Mouse (Mus musculus) left cerebral cortex, adult 18-20 months (tissue): Measurements from ENCODE around the gene Hist4h4. TPM values are rescaled to one million over a fixed set of nuclear protein-coding genes. Genes with fewer than 3 reads are reported as not detected.
"Not testable (repeated sequence)": the region's sequence is repeated elsewhere in the genome, so short reads cannot be mapped to it uniquely, and the experiment has no call there.

Experiments used
- DNase-seq, 2 experiments: peaks; one replicate each; pipeline ENCODE4 v3.0.0; 2021 to 2022; ENCODE audit warnings: low spot score in 2 of 2, mixed read lengths in 1 of 2
- total RNA-seq, 2 experiments: library from RNA; stranded (reverse); gene quantifications; 2 replicates each; pipeline ENCODE4 v1.2.3; 2021

Hist4h4 gene
- total RNA-seq, 2 experiments from 2014 or later = 11.3 to 13.2 TPM

- DNase-seq = no peak
Measured at GRCm38 (mm10) chr6:136816826-136817225, 12.6 kb upstream of the Hist4h4 start.

GRCm38 (mm10) chr6:136815381-136815780, 11.2 kb upstream of the Hist4h4 start:
- DNase-seq = no peak

DNA sequence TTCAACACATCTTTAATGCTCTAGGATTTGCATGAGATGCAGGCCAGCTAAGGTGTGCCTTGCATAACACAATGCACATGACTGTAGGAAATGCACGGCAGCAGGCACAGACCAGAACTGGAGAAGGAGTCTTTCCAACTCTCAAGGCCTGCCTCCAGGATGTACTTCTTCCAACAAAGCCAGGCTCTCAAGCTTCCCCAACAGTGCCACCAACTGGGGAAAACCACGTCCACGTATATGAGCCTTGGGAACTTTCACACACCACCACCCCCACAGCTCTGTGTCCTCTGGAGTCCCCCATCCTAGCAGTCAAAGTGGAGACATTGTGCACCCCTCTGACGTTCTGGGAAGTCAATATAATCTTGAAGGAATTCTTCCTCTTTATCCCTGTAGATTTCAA, 8.9 kb upstream of the Hist4h4 start:
- peak in 1 of 2 experiments; percentile 38 for DNase-seq

GRCm38 (mm10) chr6:136811196-136811595, 7.0 kb upstream of the Hist4h4 start:
- DNase-seq = no peak

GRCm38 (mm10) chr6:136809673-136810072, 5.5 kb upstream of the Hist4h4 start:
- DNase-seq = no peak

GRCm38 (mm10) chr6:136809077-136809476, 4.9 kb upstream of the Hist4h4 start:
- no peak for DNase-seq

DNA sequence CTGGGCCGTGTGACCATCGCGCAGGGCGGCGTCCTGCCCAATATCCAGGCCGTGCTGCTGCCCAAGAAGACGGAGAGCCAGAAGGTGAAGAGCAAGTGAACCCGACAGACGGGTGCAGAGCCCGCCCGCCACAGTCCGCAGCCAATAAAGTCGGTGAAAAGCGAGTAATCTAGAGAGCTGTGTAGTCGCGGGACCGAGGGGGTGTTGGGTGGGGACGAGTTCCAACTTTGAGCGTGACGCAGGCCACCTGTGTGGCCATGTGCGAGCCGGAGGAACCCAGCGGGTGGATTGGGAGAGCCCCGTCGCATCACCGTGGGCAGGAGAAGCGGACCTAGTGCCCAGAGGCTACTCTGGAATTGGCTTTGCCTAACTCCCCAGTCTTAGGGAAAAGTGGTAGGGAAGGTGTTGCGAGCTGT, 4.4 kb upstream of the Hist4h4 start:
- peak; percentile 45 to 57 for DNase-seq

- peak; percentile 97 to 98 for DNase-seq
Measured at GRCm38 (mm10) chr6:136808014-136808417, 3.8 kb upstream of the Hist4h4 start, which contains the start of gene H2afj. Gene H2afj (plus strand): TSS chr6:136808244.

DNA sequence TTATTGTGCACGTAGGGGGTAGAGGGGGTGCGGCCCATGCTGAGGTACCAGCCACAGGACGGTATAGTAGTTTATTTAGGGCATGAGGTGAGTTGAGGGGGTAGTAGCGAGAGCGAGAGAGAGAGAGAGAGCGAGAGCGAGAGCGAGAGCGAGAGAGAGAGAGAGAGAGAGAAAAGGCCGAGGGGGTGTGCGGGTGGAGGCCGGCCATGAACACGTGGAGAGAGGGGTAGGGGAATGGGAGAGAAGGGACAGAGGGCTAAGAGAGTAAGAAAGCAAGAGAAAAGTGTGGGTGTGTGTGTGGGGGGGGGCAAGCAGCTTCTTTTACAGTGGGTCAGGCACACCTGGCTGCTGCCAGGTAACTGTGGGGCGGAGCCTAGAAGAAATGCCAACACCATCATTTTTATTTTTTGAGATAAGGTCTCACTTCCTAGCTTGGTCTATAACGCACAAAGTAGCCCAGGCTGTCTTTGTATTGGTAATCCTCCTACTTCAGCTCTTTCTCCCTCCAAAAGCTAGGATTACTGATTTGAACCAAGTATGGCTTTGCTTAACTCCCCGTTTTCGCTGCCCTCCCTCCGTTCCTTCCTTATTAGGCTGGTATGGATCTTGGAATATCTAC, 3.3 kb upstream of the Hist4h4 start:
- no peak for DNase-seq

GRCm38 (mm10) chr6:136806819-136807218, 2.6 kb upstream of the Hist4h4 start:
- no peak for DNase-seq

DNA sequence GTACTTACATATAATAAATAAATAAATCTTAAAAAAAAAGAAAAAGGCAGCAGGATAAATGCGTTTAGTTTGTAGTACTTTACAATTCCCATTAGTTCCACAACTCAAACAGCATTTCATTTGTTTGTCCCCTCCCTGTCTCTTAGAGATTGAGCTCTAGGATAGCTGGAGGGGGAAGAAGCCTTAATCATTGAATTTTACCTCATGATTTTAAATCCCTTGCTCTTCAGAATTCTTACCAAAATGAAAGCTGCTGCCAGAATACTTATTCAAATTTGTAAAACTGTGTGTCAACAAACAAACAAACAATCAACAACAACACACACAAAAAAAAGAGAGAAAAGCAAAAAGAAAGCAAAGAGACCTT, 1.2 kb upstream of the Hist4h4 start:
- DNase-seq = no peak

GRCm38 (mm10) chr6:136804705-136805408, 642 bp upstream of the Hist4h4 start:
- no peak for DNase-seq

GRCm38 (mm10) chr6:136803093-136803738, 999 bp downstream of the Hist4h4 start:
- no peak for DNase-seq

GRCm38 (mm10) chr6:136801274-136801673, 2.9 kb downstream of the Hist4h4 start:
- DNase-seq = no peak

DNA sequence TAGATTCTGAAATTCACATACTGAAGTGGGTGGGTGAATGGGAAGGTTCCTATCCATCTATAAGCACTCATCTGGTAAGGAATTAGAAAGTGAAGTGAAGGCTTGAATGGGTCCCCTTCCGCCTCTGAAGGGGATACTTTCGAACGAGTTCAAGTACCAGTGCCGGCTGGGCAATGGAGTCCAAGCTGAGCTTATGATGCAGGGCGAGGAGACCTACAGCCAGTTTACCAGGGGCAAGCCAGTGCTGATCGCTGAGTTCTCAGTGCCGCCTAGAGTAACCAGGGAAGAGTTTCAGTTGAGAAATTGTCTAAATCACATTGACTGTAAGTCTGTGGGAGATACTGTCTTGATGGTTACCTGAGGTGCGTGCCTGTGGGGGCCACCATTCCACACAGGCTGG, 3.5 kb downstream of the Hist4h4 start:
- DNase-seq = no peak

- not testable (repeated sequence) for DNase-seq
Measured at GRCm38 (mm10) chr6:136797874-136798693, 6.1 kb downstream of the Hist4h4 start.

DNA sequence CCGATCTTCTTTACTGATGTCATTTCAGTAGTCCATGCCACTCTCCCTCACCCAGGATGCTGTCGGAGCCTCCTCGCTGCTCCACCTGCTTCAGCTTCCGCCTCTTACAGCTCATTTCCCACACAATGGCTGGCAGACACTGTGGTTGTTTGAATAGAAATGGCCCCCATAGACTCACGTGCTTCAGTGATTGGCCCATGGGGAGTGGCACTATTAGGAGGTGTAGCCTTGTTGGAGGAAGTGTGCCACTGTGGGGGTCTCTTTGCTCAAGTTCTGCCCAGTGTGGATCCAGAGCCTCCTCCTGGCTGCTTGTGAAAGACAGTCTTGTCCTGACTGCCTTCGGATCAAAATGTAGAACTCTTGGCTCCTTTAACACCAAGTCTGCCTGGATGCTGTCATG, 8.4 kb downstream of the Hist4h4 start:
- no peak for DNase-seq

DNA sequence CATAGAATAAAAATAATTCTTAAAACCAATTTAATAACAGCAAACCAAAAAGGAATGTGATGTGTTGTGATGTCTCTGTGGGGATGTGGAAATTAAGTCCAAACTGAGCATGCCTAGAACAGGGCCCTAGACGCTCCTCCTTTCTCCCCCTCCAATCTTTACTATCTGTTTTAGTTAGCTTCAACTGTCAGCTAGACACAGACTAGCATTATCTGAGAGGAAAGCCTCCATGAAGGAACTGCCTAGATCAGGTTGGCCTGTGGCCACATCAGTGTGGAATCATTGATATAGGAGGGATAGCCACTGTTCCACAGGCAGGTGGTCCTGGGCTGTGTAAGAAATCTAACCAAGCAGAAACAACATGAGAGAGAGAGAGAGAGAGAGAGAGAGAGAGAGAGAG, 9.1 kb downstream of the Hist4h4 start:
- DNase-seq = no peak

DNA sequence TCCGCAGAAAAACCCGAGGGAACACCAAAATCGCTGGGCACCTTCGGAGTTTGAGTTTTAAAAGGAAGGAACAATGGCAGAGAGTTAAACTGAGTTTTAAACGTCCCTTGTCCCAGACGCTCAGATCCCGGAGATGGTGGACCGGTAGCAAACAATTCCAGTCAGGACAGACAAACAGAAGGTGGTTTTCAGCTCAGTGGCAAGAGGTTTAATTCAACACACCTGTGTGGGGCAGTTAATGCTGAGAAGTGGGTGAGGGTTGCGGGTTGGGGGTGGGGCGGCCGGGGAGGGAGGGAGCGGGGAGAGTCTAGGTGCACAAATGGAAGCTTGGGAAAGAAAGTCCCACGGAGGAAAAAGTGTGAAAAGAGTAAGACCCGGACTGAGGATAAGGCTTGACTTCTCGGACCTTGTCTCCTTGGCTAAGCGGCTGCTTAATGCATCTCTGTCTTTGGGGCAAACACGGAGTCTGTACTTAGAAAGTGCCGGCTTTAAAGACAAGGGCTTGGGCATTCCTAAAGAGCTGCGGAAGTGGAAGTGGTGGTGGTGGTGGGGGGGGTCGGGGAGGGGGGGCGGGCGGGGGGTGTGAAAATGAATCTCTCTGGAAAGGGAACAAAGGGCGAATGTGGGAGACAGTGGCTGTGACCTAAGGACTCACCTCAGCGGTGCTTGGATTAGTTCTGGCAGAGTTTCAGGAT, 10.2 kb downstream of the Hist4h4 start:
- no peak for DNase-seq

DNA sequence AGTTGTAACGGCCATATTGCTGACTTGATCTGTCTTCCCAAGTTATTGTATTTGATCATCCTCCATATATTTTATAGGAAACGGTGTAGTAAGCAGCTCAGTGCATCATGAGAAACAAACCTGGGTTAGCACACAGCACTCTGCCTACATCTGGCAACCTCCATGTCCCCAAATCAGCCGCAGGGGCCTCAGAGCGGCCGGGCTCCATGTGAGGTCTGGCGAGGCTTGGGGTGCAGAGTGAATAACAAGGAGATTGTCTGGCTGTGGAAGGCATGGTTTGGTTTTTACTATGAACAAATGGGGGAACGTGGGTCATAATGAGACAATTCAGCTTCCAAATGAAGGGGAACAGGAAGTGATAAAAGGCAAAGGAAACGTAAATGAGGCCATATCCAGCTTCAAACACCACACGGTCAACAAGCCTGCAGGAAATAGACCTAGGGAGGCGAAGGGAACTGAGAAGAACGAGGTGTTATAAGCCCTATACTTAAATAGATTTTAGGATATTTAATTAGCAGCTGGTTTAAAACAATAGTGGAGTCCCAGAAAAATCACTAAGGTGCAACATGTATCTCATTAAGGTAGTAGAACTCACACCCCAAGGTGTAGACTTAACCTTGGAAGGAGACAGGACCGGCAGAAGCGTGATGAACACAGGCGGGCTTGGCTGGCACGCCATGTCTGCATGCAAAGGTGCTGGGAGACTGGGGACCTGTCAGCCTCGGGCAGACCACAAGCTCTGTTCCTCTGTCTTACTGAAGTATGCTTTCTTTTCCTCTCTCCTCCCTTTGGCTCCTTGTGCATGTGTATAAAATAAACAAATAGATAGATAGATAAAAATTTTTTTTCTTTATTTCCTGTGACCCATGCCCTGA, 11.1 kb downstream of the Hist4h4 start:
- no peak for DNase-seq
